Mouse (Mus musculus) urinary bladder, postnatal 4 days (tissue): ENCODE results near the gene Siglece.
A peak's percentile ranks its signal among the peaks of the same experiment; 100 is the strongest.

ENCODE experiments used
- DNase-seq, 2 experiments: peaks; one replicate each; pipeline ENCODE4 v3.0.0; 2021 to 2022; ENCODE audit warnings: low spot score in 2 of 2

Siglece gene

GRCm38 (mm10) chr7:43625794-43626422 lies 34.1 kb downstream of the Siglece start:
- no peak for DNase-seq

- no peak for DNase-seq
These were observed 34.9 kb downstream of the Siglece start for GRCm38 (mm10) chr7:43625065-43625464.

- DNase-seq, result no peak
These were observed 36.1 kb downstream of the Siglece start for GRCm38 (mm10) chr7:43623819-43624218.

- DNase-seq, result no peak
These were observed 37.0 kb downstream of the Siglece start for GRCm38 (mm10) chr7:43622927-43623326.

- DNase-seq, result no peak
These were observed 46.0 kb downstream of the Siglece start for GRCm38 (mm10) chr7:43613816-43614551.

GRCm38 (mm10) chr7:43608316-43608824 lies 51.6 kb downstream of the Siglece start:
- no peak for DNase-seq

- no peak for DNase-seq
These were observed 52.1 kb downstream of the Siglece start for GRCm38 (mm10) chr7:43607743-43608287.

- peak; percentile 31 to 63 for DNase-seq
These were observed 52.8 kb downstream of the Siglece start, which contains the start of gene Zfp819 for GRCm38 (mm10) chr7:43606896-43607742. Gene Zfp819 (plus strand): TSS chr7:43607169.

GRCm38 (mm10) chr7:43601884-43602283 lies 58.1 kb downstream of the Siglece start:
- DNase-seq, result no peak
